Mouse (Mus musculus) left cerebral cortex, adult 2 months (tissue): ENCODE data around the gene Msh4. TPM values are rescaled to one million over a fixed set of nuclear protein-coding genes. Genes with fewer than 3 reads are reported as not detected.
"Not testable (repeated sequence)": the region's sequence is repeated elsewhere in the genome, so short reads cannot be mapped to it uniquely, and the experiment has no call there.

Source experiments
- DNase-seq, 2 experiments: peaks; one replicate each; pipeline ENCODE4 v3.0.0; 2021 to 2022; ENCODE audit warnings: low spot score in 2 of 2, mixed read lengths in 1 of 2; ENCODE audit errors: extremely low spot score in 1 of 2
- H3K27ac ChIP-seq: fragments of 200-600 bp; 2 replicates; pipeline ENCODE4 v1.8.1; 2022
- H3K4me3 ChIP-seq: fragments of 200-600 bp; 2 replicates; pipeline ENCODE4 v1.8.1; 2022
- CTCF ChIP-seq: fragments of 200-600 bp; IDR thresholded peaks from 2 replicates; pipeline ENCODE4 v1.8.1; 2022; ENCODE audit warnings: antibody characterized with exemption, mild to moderate bottlenecking, moderate library complexity
- intact Hi-C: fragments of 180-260 bp; cut with DNase I; formaldehyde crosslinking; loops from one replicate; pipeline ENCODE4 v1.15.1; 2025
- total RNA-seq, 2 experiments: library from RNA; stranded (reverse); gene quantifications; 2 replicates each; pipeline ENCODE4 v1.2.3; 2021

Msh4 gene
- total RNA-seq, 2 experiments from 2014 or later = 0.30 to 0.36 TPM

GRCm38 (mm10) chr3:153837593-153837992 is 68.3 kb downstream of the Msh4 start:
- Histone ChIP-seq H3K27ac (no peak overlapping the region), H3K4me3 (no peak overlapping the region)
- no peak for TF ChIP-seq CTCF
- DNase-seq = no peak
- intact Hi-C loops = no loop called here

GRCm38 (mm10) chr3:153836316-153836715 is 69.6 kb downstream of the Msh4 start:
- no peak for DNase-seq
- TF ChIP-seq CTCF = no peak
- Histone ChIP-seq H3K27ac (no peak overlapping the region), H3K4me3 (no peak overlapping the region)
- intact Hi-C loops = no loop called here

DNA sequence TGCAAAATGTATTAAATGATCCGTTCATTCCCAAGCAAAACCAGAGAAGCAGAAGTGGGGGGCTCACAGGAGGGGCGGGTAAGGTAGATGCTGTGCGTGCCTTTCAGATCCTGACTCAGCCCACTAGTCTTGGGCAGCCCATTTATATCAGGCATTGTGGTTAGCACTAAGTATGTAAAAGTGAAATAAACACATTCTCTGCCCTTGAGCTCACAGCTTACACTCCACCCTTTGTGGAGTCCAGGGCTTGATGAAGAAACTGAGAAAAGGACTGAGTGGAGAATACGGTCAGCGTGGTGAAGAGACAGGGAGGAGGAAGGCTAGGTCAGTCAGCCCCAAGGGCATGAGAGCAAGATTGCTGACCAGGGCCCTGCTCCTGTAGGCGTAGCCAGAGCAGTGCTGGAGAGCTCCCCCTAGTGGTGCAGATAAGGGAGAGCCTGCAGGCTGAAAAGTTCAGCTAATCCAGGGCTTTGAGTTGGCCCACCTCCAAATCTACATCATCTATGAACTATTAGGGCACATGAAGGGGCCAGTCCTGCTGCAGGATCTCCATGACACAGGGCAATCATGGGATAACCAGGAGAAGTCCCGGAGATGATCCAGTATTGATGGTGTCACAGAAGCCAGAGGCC is 70.4 kb downstream of the Msh4 start:
- DNase-seq = peak; percentile 28 to 31
- Histone ChIP-seq H3K27ac (no peak overlapping the region), H3K4me3 (no peak overlapping the region)
- peak; percentile 89 for TF ChIP-seq CTCF
- intact Hi-C loops = no loop called here

- intact Hi-C loops = no loop called here
- DNase-seq = no peak
- Histone ChIP-seq H3K27ac (no peak overlapping the region), H3K4me3 (no peak overlapping the region)
- no peak for TF ChIP-seq CTCF
These were observed 71.9 kb downstream of the Msh4 start for GRCm38 (mm10) chr3:153834071-153834470.

GRCm38 (mm10) chr3:153832654-153832945 is 73.3 kb downstream of the Msh4 start:
- Histone ChIP-seq H3K4me3 (no peak overlapping the region), H3K27ac (no peak overlapping the region)
- DNase-seq = no peak
- TF ChIP-seq CTCF = no peak
- intact Hi-C loops = no loop called here

GRCm38 (mm10) chr3:153831873-153832653 is 73.9 kb downstream of the Msh4 start:
- Histone ChIP-seq H3K27ac (no peak overlapping the region), H3K4me3 (no peak overlapping the region)
- TF ChIP-seq CTCF = no peak
- intact Hi-C loops = no loop called here
- DNase-seq = no peak

GRCm38 (mm10) chr3:153831014-153831872 is 74.7 kb downstream of the Msh4 start:
- Histone ChIP-seq H3K27ac (no peak overlapping the region), H3K4me3 (no peak overlapping the region)
- no peak for DNase-seq
- TF ChIP-seq CTCF = peak; percentile 40
- intact Hi-C loops = no loop called here

DNA sequence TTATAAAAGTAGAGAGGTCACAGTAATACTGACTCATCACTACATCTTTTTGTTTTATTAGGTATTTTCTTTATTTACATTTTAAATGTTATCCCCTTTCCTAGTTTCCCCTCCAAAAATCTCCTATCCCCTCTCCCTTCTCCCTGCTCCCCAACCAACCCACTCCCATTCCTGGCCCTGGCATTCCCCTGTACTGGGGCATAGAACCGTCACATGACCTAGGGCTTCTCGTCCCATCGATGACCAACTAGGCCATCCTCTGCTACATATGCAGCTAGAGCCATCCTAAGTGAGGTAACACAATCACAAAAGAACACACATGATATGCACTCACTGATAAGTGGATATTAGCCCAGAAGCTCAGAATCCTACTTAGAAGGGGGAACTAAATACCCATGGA is 76.2 kb downstream of the Msh4 start:
- H3K4me3 ChIP-seq, intact Hi-C loops, H3K27ac ChIP-seq, DNase-seq: not testable (repeated sequence)

DNA sequence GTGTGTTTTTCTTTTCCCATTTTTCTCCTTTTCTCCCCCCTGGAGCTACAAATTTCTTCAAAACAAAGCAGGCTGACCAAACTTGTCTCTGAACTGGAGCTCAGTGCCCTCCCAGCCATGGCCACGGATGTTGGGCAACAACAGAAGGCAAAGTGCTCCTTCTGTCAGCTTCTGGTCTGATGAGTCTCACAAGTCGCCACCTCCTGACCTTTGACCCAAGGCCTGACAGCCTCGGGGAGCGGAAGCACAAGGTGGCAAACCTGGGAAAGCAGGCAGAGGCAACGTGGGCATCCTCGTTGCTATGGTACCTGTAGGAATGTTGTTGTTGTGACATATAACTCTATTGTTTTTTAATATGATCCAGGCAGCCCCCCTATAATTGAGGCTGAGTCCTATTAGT is 79.3 kb downstream of the Msh4 start:
- intact Hi-C loops = no loop called here
- Histone ChIP-seq H3K4me3 (no peak overlapping the region), H3K27ac (no peak overlapping the region)
- no peak for DNase-seq
- TF ChIP-seq CTCF = no peak

DNA sequence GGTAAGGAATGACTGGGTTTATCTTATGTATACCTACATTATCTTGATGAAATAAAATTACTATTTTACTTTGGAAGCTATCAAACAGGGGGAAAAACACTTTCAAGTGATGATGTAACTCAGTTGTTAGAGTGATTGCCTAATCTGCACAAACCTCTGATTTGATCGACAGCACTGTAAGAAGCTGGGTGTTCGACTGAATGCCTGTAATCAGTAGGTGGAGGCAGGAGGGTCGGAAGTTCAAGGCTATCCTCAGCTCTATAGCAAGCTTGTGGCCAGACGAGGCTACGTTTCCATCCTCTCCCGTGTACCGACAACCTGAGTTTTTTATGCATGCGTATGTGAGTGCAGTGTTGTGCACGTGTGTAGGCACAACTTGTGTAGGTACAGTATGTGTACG is 80.7 kb downstream of the Msh4 start:
- intact Hi-C loops = no loop called here
- DNase-seq = no peak
- no peak overlapping the region for H3K4me3 ChIP-seq
- H3K27ac ChIP-seq = no peak overlapping the region
- no peak for TF ChIP-seq CTCF

GRCm38 (mm10) chr3:153823671-153824515 is 82.0 kb downstream of the Msh4 start:
- intact Hi-C loops = no loop called here
- no peak for TF ChIP-seq CTCF
- no peak for DNase-seq
- Histone ChIP-seq H3K4me3 (no peak overlapping the region), H3K27ac (no peak overlapping the region)
